Mouse (Mus musculus) bone marrow macrophage, adult 2 months (primary cell): ENCODE measurements around the gene Dhx58. TPM values are rescaled to one million over a fixed set of nuclear protein-coding genes. Genes with fewer than 3 reads are reported as not detected.

Experiments used
- H3K27ac ChIP-seq: 2 replicates; pipeline ENCODE4 v1.5.1; 2012; ENCODE audit warnings: low read depth, low read length; ENCODE audit not compliant: insufficient read depth
- H3K4me1 ChIP-seq: 2 replicates; pipeline ENCODE4 v1.6.1; 2012; ENCODE audit warnings: low read length; ENCODE audit not compliant: control insufficient read depth, insufficient read depth
- H3K4me3 ChIP-seq: 2 replicates; pipeline ENCODE4 v1.5.1; 2012; ENCODE audit warnings: mild to moderate bottlenecking, low read length, moderate library complexity; ENCODE audit not compliant: insufficient read depth
- CTCF ChIP-seq: IDR thresholded peaks from 2 replicates; pipeline ENCODE4 v1.5.1; 2012; ENCODE audit warnings: low read depth, mild to moderate bottlenecking, low read length, moderate library complexity
- POLR2A ChIP-seq: IDR thresholded peaks from 2 replicates; pipeline ENCODE4 v1.6.1; 2012; ENCODE audit warnings: mild to moderate bottlenecking, low read depth, low read length, borderline replicate concordance
- polyA plus RNA-seq: library from polyadenylated mRNA; stranded (reverse); fragments of >200 nt; gene quantifications from 2 replicates; pipeline ENCODE4 v1.2.4, GENCODE M21; 2012; ENCODE audit not compliant: missing spikeins, insufficient read depth, insufficient read length

The Dhx58 gene
- polyA plus RNA-seq, 1 experiment, result 58.8 TPM

DNA sequence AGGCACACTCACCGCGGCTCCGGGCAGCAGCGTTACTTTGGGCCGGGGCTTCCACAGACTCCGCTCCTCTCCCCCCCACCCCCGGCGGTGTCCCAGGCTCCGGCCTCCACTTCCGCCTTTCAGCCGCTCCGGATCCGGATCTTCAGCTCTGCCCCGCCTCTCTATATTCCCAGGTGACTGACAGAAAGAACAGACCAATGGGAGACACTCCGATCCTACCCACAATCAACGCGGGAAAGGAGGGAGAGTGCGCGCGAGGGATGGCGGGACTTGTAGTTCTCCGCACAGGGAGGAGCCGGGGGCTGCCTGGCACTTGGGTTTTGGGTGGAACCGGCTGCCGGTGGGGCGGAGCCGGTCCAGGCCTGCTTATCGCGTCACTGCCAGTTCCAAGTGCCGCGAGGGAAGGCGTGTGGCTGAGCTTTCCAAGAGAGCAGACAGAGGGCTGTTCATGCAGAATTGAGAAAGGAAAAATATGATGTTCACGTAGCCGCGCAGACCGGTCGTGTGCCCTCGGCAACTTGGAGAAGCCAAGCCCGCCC is 34.1 kb upstream of the Dhx58 start, which contains the start of gene Rab5c:
TSS of gene Rab5c (minus strand) at position 150 of the 539 bp plus-strand sequence.
- H3K27ac ChIP-seq, result peak within 1 kb of the TSS; percentile 80
- H3K4me3 ChIP-seq, result peak within 1 kb of the TSS; percentile 93
- peaks cover 20% of the 10 kb centered on the region for H3K4me1 ChIP-seq
- TF ChIP-seq CTCF (no peak), POLR2A (no peak)

DNA sequence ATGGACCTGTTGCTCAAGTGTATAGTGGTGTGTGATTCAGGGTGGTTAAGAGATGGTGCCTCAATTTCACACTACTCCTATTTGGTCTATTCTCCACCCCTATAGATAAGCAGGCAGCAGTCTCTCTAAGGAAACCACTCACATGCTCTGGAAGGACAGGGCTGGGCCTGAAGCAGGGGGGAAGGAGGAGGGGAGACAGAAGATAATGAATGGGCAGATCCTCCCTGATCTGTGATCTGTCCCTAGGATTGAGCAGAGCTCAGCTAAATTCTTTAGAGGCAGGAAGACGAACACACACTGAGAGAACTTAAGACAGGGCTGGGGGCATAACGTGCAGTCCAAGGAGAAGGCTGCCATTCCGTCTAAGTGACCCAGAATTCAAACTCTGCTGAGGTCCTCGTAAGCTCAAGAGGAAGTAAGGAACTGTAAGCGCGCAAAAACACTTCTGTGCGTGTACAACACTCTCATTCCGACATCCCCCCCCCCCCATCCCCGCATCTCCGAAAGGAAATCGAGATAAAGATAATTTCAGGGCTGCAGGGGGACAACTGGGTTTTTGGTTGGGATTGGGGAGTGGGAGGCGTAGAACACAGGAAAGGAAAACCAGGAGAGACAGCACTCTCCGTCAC is 33.1 kb upstream of the Dhx58 start:
- peaks cover 26% of the 10 kb centered on the region for H3K4me1 ChIP-seq
- peak overlapping the region; percentile 80 for H3K27ac ChIP-seq
- peak overlapping the region; percentile 93 for H3K4me3 ChIP-seq
- no peak for TF ChIP-seq CTCF
- TF ChIP-seq POLR2A, result no peak

DNA sequence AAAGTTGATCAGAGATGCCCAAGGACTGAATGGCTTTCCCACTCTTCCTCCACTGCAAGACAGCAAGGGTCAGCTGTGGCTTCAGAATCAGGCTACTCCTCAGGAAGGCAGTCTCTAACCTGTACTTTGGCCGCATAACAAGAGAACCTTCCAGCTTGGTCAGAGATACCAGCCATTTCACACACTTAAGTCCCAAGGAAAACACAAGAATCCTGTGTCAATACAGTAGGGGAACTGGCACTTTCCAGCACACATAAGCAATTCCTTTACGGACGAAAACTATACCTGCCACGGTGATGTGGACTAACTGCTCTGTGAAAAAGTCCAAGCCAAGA is 32.6 kb upstream of the Dhx58 start:
- Histone ChIP-seq H3K27ac (peak overlapping the region; percentile 80), H3K4me1 (peaks cover 28% of the 10 kb centered on the region), H3K4me3 (peak overlapping the region; percentile 93)
- TF ChIP-seq POLR2A (no peak), CTCF (no peak)

DNA sequence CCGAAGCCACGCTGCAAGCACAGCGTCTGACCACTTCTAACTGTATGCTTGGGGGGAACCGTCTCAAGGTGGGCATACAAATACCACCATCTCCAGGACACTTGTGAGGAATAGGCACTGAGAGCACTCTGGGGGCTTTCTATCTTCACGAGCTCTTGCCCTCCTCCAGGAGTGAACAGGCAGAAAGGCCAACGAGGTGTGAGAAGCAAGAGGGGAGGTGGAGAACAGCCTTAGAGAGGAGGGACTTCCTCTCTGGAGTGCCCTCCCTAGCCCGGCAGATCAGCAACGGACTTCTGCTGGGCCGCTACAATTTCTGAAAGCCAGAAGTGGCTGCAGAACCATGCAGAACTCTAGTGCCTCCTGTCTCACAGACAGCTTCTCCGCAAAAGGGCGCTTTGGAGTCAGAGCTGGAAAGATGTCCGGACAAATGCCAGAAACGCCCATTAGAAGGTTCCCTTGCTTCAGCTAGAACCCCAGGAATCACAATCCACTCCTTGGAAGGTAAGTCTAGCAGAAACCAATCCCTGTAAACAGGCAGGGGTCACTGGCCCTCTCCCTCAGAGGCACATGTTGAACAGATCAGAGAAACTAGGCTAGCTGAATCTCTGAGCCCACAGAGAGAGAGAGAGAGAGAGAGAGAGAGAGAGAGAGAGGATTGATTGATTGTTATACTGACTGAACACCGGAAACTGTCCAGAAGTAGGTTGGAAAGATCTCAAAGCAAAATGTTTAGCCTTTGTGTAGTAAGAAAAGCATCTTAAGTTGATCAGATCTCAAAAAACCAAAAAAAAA is 32.1 kb upstream of the Dhx58 start:
- Histone ChIP-seq H3K4me1 (peaks cover 34% of the 10 kb centered on the region), H3K4me3 (peak overlapping the region; percentile 93), H3K27ac (peak overlapping the region; percentile 80)
- no peak for TF ChIP-seq CTCF
- no peak for TF ChIP-seq POLR2A

DNA sequence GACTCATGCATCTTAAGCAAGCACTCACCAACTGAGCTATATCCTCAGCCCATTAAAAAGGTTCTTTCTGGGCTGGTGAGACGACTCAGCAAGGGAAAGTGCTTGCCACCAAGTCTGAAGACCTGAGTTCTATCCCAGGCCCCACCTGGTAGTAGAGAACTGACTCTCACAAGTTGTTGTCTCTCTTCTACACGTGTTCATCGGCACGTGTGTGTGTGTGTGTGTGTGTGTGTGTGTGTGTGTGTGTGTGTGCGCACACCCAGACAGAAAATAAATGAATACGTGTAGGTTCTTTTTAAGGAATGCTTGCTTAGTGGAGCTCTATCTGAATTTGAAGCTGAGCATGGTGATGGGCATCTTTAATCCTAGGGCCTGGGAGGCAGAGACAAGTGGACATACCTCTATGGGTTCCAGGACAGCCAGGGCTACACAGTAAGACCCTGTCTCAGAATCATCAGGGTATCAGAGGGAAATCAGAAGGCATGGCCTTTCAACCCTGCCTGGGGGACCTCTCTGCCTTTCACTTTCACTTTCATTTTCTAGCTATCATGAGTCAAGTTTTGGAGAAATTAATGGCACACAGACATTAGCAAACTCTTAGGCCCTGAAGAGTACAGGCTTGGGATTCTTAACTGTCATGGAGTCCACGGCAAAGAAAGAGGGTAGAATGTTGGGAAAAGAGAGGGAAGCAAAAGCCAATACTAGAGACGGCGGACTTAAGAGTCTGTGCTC is 31.2 kb upstream of the Dhx58 start:
- no peak for TF ChIP-seq CTCF
- no peak for TF ChIP-seq POLR2A
- Histone ChIP-seq H3K4me1 (peaks cover 40% of the 10 kb centered on the region), H3K27ac (peak overlapping the region; percentile 21), H3K4me3 (peak overlapping the region; percentile 93)

DNA sequence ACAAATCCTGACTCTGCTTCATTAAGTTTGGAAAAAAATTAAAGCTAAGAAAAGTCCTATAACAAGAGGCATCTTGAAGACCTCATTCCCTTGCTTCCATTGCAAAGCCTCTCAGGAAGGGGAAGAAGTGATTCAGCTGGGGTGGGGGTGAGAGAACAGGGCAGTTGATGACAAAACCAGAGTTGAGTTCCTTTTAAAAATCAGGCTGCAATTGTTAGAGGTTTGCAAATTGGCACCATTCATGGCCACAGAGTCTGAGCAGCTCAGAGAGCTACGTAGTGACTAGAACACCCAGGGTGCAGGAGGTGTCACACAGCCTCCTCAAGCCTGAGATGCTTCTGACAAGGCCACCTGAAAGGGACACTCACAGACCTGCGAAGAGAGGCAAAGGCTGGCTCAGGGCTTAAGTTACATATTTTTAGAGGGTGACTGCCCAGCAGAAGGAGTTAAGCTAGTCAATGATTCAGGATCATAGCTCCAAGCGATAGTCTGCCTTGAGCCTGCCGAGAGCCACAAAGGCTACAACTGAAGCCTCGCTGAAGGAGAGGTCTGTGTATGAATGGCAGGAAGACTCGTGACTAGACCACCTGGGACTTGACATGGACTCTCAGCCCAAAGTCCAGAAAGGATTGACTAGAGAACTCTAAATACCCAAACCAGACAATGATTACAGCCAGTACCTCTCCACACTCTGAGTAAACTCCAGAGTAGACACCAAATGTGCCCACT is 26.6 kb upstream of the Dhx58 start:
- Histone ChIP-seq H3K27ac (peak overlapping the region; percentile 25), H3K4me3 (no peak overlapping the region), H3K4me1 (peaks cover 56% of the 10 kb centered on the region)
- TF ChIP-seq POLR2A (no peak), CTCF (no peak)

DNA sequence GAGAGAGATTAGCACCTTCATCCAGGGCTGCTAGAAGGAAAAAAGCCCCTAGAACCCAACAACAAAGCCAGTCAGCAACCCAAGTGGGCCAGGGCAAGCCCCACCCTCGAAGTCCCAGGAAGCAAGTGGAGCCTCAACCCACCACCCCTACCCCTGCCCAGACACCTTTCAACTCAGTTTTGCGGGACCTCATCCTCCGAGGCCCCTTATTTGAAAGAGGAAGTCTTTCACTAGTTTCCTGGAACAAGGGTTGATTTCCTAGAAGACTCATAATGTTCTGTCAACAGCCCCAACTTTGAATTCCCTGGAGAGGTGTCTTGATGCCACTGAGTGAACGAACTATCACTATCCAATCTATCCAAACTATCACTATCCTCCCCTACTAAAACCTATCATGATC is 25.9 kb upstream of the Dhx58 start:
- Histone ChIP-seq H3K4me3 (no peak overlapping the region), H3K4me1 (peaks cover 55% of the 10 kb centered on the region), H3K27ac (no peak overlapping the region)
- TF ChIP-seq CTCF, result no peak
- no peak for TF ChIP-seq POLR2A

DNA sequence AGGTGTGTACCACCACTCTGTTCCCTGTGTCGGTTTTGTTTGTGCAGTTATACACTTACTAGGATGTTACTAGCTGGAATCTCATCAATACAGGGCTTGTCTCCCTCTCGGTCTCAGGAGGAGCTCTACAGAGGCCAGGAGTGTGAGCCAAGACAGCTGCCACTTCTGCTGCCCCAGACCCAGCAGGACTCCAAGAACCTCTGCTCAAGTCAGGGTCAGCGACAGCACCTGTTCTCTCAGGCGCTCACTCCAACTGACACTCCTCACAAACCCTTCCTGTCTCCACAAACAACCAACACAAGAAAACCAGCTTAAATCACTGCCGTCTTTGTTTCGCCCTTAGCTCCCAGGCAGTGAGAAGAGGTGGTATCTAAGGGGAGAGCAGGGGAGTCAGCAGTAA is 24.5 kb upstream of the Dhx58 start:
- TF ChIP-seq CTCF (no peak), POLR2A (no peak)
- no peak overlapping the region for H3K27ac ChIP-seq
- peaks cover 62% of the 10 kb centered on the region for H3K4me1 ChIP-seq
- no peak overlapping the region for H3K4me3 ChIP-seq

DNA sequence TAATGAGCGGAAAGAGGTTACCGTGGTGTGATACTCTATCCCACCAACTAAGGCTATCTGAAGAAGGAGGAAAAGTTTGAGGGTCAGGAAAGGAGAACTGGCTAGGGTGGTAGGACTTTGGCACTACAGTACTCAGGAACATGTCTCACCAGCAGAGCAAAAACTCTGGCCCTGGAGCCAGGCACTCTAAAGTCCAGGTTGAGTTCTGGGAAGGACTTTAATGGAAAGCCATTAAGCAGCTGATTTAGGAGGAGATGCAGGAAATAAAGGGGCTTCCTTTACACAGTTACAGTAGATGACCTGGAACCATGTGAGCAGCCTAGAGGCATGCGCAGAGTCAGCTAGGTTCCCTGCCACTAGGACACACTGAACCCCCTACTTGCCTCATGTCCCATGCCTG is 23.1 kb upstream of the Dhx58 start:
- Histone ChIP-seq H3K4me1 (peaks cover 65% of the 10 kb centered on the region), H3K4me3 (no peak overlapping the region), H3K27ac (no peak overlapping the region)
- TF ChIP-seq CTCF (no peak), POLR2A (no peak)
